Comparison of ENCODE assay signal across 9 mouse cellular contexts in genomic region chr4:129993944-129994695, GRCm38 (mm10). TPM values are rescaled to one million over a fixed set of nuclear protein-coding genes. Genes with fewer than 3 reads are reported as not detected.
A peak's percentile ranks its signal among the peaks of the same experiment; 100 is the strongest.
DNase-seq lines count a peak whose midpoint lies in the region; ATAC-seq and TF ChIP-seq lines count a peak whose summit lies in the region.
"Had no signal": no experiment of that assay in that cellular context is flagged by ENCODE, and none has a peak within 500 bp of the region (broad histone marks: within the 10 kb centered on the region; RNA-seq: fewer than 3 reads in every experiment).

No protein-coding gene starts in this region.

- H3K9me3 ChIP-seq in neural tube, embryonic 14.5 days (ENCODE audit: control insufficient read depth, low read length) = no peaks in the 10 kb centered on the region

- no peak for ATAC-seq in cerebellum, adult (ENCODE audit: insufficient number of reproducible peaks, low FRiP score, low TSS enrichment)
- peak; percentile 42; the same call in 1 of the 2 replicates for ATAC-seq in neural tube, embryonic 14.5 days (ENCODE audit: low read depth)

- no peak overlapping the region for H3K9ac ChIP-seq in neural tube, embryonic 14.5 days (replicated peaks; ENCODE audit: low read depth, low read length)

- no peak for TF ChIP-seq CTCF in cerebellum, adult 2 months (IDR thresholded peaks at IDR 0.05; ENCODE audit: borderline replicate concordance, insufficient read depth, low read depth, low read length)
- TF ChIP-seq CTCF in brain, embryonic 14.5 days (IDR thresholded peaks at IDR 0.05; ENCODE audit: borderline replicate concordance, extremely low read depth, insufficient read depth, insufficient read length) = no peak

- DNase-seq in cerebellum, adult 2 months = peak; percentile 48 to 49
- DNase-seq in left cerebral cortex, postnatal 4 days = peak; percentile 91
- no peak for DNase-seq in left cerebral cortex, adult 8-10 months (ENCODE audit: low spot score in 2 of 2)
- DNase-seq in brain, embryonic 14.5 days (ENCODE audit: low read depth) = peak; percentile 65
- DNase-seq in thymus, postnatal 4 days = no peak
- DNase-seq in thymus, postnatal 10 days (ENCODE audit: low spot score in 2 of 2) = no peak

- TF ChIP-seq POLR2A in cerebellum, adult 2 months (IDR thresholded peaks at IDR 0.05; ENCODE audit: borderline replicate concordance, insufficient read depth, low read length) = no peak
- TF ChIP-seq POLR2A in brain, embryonic 14.5 days (IDR thresholded peaks at IDR 0.05; ENCODE audit: borderline replicate concordance, extremely low read depth, insufficient read depth, insufficient read length, poor library complexity, severe bottlenecking) = no peak

- intact Hi-C loops in left cerebral cortex, postnatal 4 days (cut with DNase I) = no loop called here

- H3K4me1 ChIP-seq in cerebellum, adult 2 months (ENCODE audit: control insufficient read depth, insufficient read depth, low read length) = peaks cover 53% of the 10 kb centered on the region
- H3K4me1 ChIP-seq in neural tube, embryonic 14.5 days (ENCODE audit: control insufficient read depth, insufficient read depth, low read length) = peaks cover 12% of the 10 kb centered on the region; the same call in 1 of the 2 replicates

- H3K27me3 ChIP-seq in cerebellum, adult 2 months (ENCODE audit: control insufficient read depth, insufficient read depth, low read length) = no peaks in the 10 kb centered on the region
- no peaks in the 10 kb centered on the region for H3K27me3 ChIP-seq in neural tube, embryonic 14.5 days (ENCODE audit: control insufficient read depth, insufficient read depth, low read length)

- WGBS in cerebellum, adult 2 months = 55% methylated on average over 16 of the region's 16 CpGs
- 50% methylated on average over 16 of the region's 16 CpGs for WGBS in neural tube, embryonic 14.5 days

- H3K4me3 ChIP-seq in cerebellum, adult 2 months (replicated peaks; ENCODE audit: insufficient read depth, low read depth, low read length) = no peak overlapping the region
- no peak overlapping the region for H3K4me3 ChIP-seq in neural tube, embryonic 14.5 days (ENCODE audit: low read depth, low read length)

- H3K4me2 ChIP-seq in neural tube, embryonic 14.5 days (ENCODE audit: low read depth, low read length) = no peak overlapping the region

- no peak overlapping the region for H3K27ac ChIP-seq in cerebellum, adult 2 months (ENCODE audit: insufficient read depth, low read length)
- H3K27ac ChIP-seq in neural tube, embryonic 14.5 days (ENCODE audit: low read depth, low read length) = peak overlapping the region; percentile 69
- H3K27ac ChIP-seq: macrophage had no signal

- no peaks in the 10 kb centered on the region for H3K36me3 ChIP-seq in neural tube, embryonic 14.5 days (ENCODE audit: control insufficient read depth, insufficient read depth, low read length)

RNA-seq across cellular contexts. Expression of gene Adgrb2, which starts 9.4 kb away (rescaled TPM):
- 116 and 130 TPM in 2 replicates for polyA plus RNA-seq in cerebellum, adult 2 months (2012; rRNA removed)
- total RNA-seq in left cerebral cortex, postnatal 4 days (2021) = 100 to 1,000 TPM; 235 to 263 TPM
- 100 to 1,000 TPM; 349 to 362 (median 356) TPM for total RNA-seq in left cerebral cortex, adult 8-10 months (2022)
- 126 and 152 TPM in 2 replicates for polyA plus RNA-seq in brain, embryonic 14.5 days (2012; rRNA removed)
- 15.4 and 17.1 TPM in 2 replicates for polyA plus RNA-seq in neural tube, embryonic 14.5 days (2014; fragmentation: Nextera tagmentation; extraction: Ambion mirVana)
- polyA plus RNA-seq: macrophage had no signal

RNA-seq across cellular contexts. Expression of gene Col16a1, which starts 53.5 kb away (rescaled TPM):
- 36.4 and 44.3 TPM in 2 replicates for polyA plus RNA-seq in cerebellum, adult 2 months (2012; rRNA removed)
- 10 to 100 TPM; 19.5 to 24.1 TPM for total RNA-seq in left cerebral cortex, postnatal 4 days (2021)
- total RNA-seq in left cerebral cortex, adult 8-10 months (2022) = 10 to 100 TPM; 14.6 to 26.0 (median 18.3) TPM
- polyA plus RNA-seq in brain, embryonic 14.5 days (2012; rRNA removed) = 16.7 and 17.1 TPM in 2 replicates
- 5.8 and 18.2 TPM in 2 replicates for polyA plus RNA-seq in neural tube, embryonic 14.5 days (2014; fragmentation: Nextera tagmentation; extraction: Ambion mirVana)
- polyA plus RNA-seq: macrophage had no signal

Comparison
In these comparisons a context has a peak if more than half of its experiments do, and no peak if none do; other contexts are left out.
1. DNase-seq: peak in cerebellum, adult 2 months (2 of 2), left cerebral cortex, postnatal 4 days (single experiment) and brain, embryonic 14.5 days (single experiment); none in left cerebral cortex, adult 8-10 months (0 of 2), thymus, postnatal 4 days (single experiment) and thymus, postnatal 10 days (0 of 2).